Mouse (Mus musculus) gastrocnemius, adult 18-20 months (tissue): ENCODE data around the gene Tmem110. TPM values are rescaled to one million over a fixed set of nuclear protein-coding genes. Genes with fewer than 3 reads are reported as not detected.
A peak's percentile ranks its signal among the peaks of the same experiment; 100 is the strongest.

Source experiments
- DNase-seq: peaks from one replicate; pipeline ENCODE4 v3.0.0; 2021; ENCODE audit warnings: low spot score
- total RNA-seq, 2 experiments: library from RNA; stranded (reverse); gene quantifications; 2 replicates each; pipeline ENCODE4 v1.2.3; 2021

Tmem110 gene
- total RNA-seq, 2 experiments from 2014 or later: 5.9 to 10.2 TPM

DNA sequence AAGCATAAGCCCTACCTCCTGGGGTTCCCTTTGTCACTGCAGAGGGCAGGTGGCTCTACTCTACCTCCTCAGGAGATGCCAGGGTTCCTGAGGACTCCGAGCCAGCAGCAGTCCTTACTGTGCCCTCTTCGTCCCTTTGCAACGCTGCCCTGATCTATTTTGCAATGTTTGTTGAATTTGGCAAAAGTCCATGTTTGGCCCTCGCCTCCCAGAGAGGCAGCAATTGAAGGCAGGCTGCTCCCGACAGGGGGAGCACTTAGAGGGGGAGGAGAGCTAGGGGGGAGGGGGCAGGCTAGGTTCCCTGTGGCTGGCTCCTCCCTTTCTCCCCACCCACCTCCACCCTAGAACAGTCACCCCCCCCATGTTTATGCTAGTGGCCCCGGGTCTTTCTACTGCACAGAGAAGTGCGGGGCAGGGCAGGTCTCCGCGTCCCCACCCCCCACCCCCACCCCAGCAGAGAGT, 62.9 kb downstream of the Tmem110 start:
- DNase-seq: peak; percentile 64

GRCm38 (mm10) chr14:30899972-30900371, 74.6 kb downstream of the Tmem110 start:
- no peak for DNase-seq

DNA sequence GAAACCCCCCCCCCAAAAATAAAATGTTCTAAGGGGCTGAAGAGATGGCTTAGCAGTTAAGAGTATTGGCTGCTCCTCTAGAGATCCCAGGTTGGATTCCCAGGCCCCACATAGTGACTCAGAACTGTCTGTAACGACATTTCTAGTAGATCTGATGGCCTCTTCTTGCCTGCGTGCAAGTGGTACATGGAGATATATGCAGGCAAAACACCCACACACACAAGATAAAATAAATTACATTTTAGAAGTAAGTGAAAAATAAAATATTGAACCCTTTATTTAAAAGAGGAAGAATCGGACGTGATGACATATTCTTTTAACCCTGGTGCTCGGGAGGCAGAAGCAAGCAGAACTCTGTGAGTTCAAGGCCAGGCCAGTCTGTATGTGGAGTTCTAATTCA, 77.2 kb downstream of the Tmem110 start:
- DNase-seq: no peak

- DNase-seq: no peak
These were observed 77.6 kb downstream of the Tmem110 start for GRCm38 (mm10) chr14:30903036-30903435.

DNA sequence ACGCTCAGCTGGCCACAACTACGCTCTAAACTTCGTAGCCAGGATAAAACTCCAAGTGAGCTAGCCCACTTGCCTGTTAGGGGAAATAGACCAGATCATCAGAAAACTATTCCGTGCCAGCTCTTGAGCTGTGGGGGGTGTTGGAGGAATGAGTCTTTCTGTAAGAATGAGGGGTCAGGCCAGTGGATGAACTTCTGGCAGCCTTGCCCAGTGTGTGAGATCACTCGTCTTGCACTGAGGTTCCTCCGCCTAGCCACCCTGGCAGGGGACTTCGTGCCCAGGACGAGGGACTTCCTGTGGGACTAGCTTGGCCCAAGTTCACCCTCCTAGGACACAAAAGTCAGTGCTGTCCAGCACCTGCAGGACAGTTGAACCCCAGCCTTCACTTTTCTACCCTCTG, 78.9 kb downstream of the Tmem110 start:
- DNase-seq: no peak

DNA sequence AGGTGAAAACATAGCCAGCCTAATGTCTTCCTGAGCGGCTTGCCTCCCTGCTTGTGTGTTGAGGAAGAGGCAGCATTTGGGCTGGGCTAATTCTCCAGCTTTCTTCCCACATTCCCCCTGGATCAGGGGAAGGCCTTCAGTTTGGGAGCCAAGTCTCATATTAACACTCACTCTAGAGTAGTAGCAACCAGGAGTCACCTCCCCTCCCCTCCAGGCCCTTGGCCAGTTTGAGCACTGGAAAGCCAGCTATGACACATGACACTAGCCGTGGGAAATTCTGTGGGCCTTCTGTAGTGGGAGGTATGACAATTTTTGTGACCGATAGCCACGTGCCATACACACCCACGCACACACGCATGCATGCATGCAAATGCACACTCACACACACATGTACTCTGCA, 80.6 kb downstream of the Tmem110 start:
- DNase-seq: no peak

- no peak for DNase-seq
These were observed 82.5 kb downstream of the Tmem110 start for GRCm38 (mm10) chr14:30907814-30908265.

GRCm38 (mm10) chr14:30911141-30911540, 85.8 kb downstream of the Tmem110 start:
- no peak for DNase-seq

DNA sequence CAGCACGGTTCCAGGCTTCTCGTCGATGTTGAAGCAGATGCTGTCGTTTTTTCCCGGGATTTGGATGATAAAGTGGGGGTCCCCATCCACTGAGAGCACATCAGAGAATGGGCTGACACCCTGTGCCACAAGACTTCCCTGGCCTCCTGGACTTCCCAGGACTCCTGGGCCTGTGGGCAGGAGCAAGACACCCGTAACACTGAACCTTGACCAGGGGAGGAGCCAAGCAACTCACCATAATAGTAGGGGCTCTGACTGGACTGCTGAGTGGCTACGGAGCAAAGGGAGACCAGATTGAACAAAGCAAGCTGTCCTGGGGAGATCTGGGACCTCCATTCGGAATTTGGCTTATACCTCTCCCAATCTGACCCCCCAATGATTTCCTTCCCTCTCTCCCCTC, 87.3 kb downstream of the Tmem110 start:
- DNase-seq: no peak

DNA sequence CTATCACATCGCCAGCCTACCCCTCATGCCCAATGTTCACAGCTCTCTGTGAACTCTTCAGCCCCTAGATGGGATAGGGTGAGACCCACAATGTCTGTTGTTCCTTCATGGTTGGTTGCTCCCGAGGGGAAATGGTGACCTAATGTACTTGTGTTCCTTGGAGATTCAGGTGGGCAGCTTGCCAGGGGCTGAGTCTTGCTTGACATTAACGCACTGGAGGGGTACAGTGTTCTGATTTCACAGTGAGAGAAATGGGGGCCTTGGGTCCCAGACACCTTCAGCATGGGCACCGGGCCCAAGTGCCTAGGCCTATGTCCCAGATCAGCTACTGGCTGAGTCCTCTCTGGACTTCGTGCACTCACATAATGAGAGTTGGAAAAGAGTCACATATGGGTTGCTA, 88.0 kb downstream of the Tmem110 start:
- DNase-seq: no peak

- no peak for DNase-seq
These were observed 91.1 kb downstream of the Tmem110 start for GRCm38 (mm10) chr14:30916516-30916915.

DNA sequence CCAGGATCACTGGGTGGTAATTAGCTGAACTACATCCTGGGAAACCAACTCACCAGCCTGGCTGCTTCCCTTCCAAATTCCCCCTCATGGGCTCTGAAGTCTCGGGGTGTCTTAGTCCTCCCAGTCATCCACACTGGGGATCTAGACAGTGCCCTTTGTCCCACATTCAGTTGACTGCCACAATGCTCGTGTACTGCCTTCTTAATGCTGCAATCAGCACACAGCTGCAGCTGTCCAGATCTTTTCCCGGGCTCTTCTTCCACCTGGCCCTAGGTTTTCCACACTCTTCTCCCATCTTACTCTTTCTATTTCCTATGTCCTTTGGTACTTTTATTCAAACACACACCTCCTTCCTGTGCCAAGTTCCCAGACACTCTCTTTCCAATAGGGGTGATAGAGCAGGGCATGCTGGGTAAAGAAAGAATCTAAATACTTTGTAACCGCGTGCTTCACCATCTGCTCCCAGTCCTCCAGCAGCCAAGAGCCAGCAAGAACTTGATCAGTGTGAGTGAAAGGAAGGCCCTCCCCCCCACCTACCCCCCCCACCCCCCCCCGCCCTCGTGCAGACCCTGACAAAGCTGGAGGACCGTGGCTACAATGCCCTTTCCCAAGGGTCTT, 96.8 kb downstream of the Tmem110 start:
- DNase-seq: no peak

DNA sequence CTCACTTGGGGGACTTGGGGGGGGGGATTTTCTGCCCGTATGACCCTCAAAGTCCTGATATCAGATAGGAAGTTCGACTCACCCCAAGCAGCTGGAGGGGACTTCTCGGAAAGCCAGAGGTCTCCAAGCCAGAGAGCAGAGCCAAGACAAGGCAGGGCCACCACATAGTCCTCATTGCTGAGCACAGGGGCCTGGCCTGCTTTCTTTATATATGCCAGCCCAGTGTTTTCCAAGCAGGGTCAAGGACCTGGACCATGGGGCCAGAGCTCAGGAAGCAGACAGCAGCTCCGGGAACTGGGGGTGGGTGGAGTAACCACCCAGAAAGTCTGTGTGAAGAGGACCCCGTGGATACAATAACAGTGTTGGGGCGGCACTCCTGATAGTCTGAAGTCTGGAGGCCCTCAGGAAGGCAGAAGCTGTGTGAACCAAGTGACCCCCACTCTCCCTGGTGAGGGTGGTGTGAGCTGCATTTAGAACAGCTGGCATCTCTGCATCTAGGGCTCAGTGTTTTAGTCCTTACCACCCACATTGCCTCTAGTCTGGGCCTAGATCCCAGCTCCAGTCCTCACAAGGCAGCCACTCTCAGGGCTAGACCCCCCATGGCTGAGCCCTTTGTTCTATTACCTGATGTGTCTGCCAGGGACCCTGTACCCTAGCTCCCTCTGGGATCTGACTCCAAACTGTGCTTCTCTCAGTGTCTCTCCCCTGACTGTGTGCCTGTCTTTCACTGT, 98.2 kb downstream of the Tmem110 start, which contains the start of gene Itih3:
Gene Itih3 (minus strand): TSS at position 386 of the 731 bp plus-strand sequence.
- DNase-seq: no peak

- no peak for DNase-seq
These were observed 100.1 kb downstream of the Tmem110 start for GRCm38 (mm10) chr14:30925492-30925891.

Other genes starting within 250 kb of the Tmem110 start
- 10 to 100 TPM in 1 of 2 experiments, 1 to 10 TPM in 1; 7.8 to 10.4 TPM for gene Prkcd, start 199.4 kb upstream of the Tmem110 start, total RNA-seq
- gene Rft1, start 171.2 kb upstream of the Tmem110 start, total RNA-seq: 1 to 10 TPM; 4.7 to 5.1 TPM
- gene Sfmbt1, start 110.7 kb upstream of the Tmem110 start, total RNA-seq: 10 to 100 TPM; 11.4 to 14.1 TPM
- gene Mustn1, start 53.6 kb downstream of the Tmem110 start, total RNA-seq: 100 to 1,000 TPM in 1 of 2 experiments, 10 to 100 TPM in 1; 81.2 to 174 TPM
- gene Itih4, start 60.9 kb downstream of the Tmem110 start, total RNA-seq: under 1 TPM; 0.09 to 1.00 TPM
- gene Itih3, start 98.2 kb downstream of the Tmem110 start, total RNA-seq: under 1 TPM; 0.37 to 0.40 TPM
- under 1 TPM in 1 of 2 experiments, not detected in 1; 0.28 TPM for gene Itih1, start 117.7 kb downstream of the Tmem110 start, total RNA-seq
- 1 to 10 TPM; 3.9 to 4.3 TPM for gene Nek4, start 125.8 kb downstream of the Tmem110 start, total RNA-seq
- 10 to 100 TPM in 1 of 2 experiments, 1 to 10 TPM in 1; 9.7 to 12.0 TPM for gene Glt8d1, start 175.8 kb downstream of the Tmem110 start, total RNA-seq
- 100 to 1,000 TPM; 129 to 132 TPM for gene Spcs1, start 176.1 kb downstream of the Tmem110 start, total RNA-seq
- 10 to 100 TPM; 40.1 to 41.1 TPM for gene Pbrm1, start 193.5 kb downstream of the Tmem110 start, total RNA-seq
- gene Gnl3, start 193.6 kb downstream of the Tmem110 start, total RNA-seq: 10 to 100 TPM; 31.8 to 31.9 TPM